Mouse (Mus musculus) hindbrain, embryonic 14.5 days (tissue): Measurements from ENCODE around the gene Gm21190. TPM values are rescaled to one million over a fixed set of nuclear protein-coding genes. Genes with fewer than 3 reads are reported as not detected.
"Not testable (repeated sequence)": the region's sequence is repeated elsewhere in the genome, so short reads cannot be mapped to it uniquely, and the experiment has no call there.

Source experiments
- ATAC-seq: fragments of 200-750 bp; cut with Nextera tagmentation; 2 replicates; pipeline ENCODE4 v1.8.0; 2017; ENCODE audit warnings: moderate number of reproducible peaks, mild to moderate bottlenecking, moderate TSS enrichment, moderate library complexity; ENCODE audit not compliant: low FRiP score
- DNase-seq: peaks from one replicate; pipeline ENCODE4 v3.0.0-alpha.2; 2015; ENCODE audit warnings: low spot score
- H3K27ac ChIP-seq: fragments of 300-500 bp; sonication (generic); 2 replicates; pipeline ENCODE4 v1.5.1; 2014; ENCODE audit warnings: mild to moderate bottlenecking, moderate library complexity
- H3K27me3 ChIP-seq: fragments of 300-500 bp; sonication (generic); 2 replicates; pipeline ENCODE4 v1.6.1; 2014; ENCODE audit warnings: mild to moderate bottlenecking, low read length, mixed read lengths; ENCODE audit not compliant: control insufficient read depth, insufficient read depth
- H3K36me3 ChIP-seq: fragments of 300-500 bp; sonication (generic); replicated peaks from 2 replicates; pipeline ENCODE4 v1.6.1; 2014; ENCODE audit not compliant: control insufficient read depth, insufficient read depth
- H3K4me1 ChIP-seq: fragments of 300-500 bp; sonication (generic); replicated peaks from 2 replicates; pipeline ENCODE4 v1.6.1; 2014; ENCODE audit warnings: antibody characterized with exemption, low read length, mixed read lengths; ENCODE audit not compliant: control insufficient read depth, insufficient read depth
- H3K4me2 ChIP-seq: fragments of 300-500 bp; sonication (generic); replicated peaks from 2 replicates; pipeline ENCODE4 v1.6.1; 2014; ENCODE audit warnings: mild to moderate bottlenecking, moderate library complexity
- H3K4me3 ChIP-seq: fragments of 300-500 bp; sonication (generic); replicated peaks from 2 replicates; pipeline ENCODE4 v1.5.1; 2014; ENCODE audit warnings: mild to moderate bottlenecking, low read length
- H3K9ac ChIP-seq: fragments of 300-500 bp; sonication (generic); 2 replicates; pipeline ENCODE4 v1.6.1; 2014
- H3K9me3 ChIP-seq: fragments of 300-500 bp; sonication (generic); 2 replicates; pipeline ENCODE4 v1.6.1; 2016; ENCODE audit warnings: low read length; ENCODE audit not compliant: control insufficient read depth
- WGBS: fragments of 180-500 bp; shearing (Covaris S2); extraction: QIAGEN DNeasy Blood & Tissue Kit; methylation state at CpG from one replicate; pipeline ENCODE4 v1.1.7; 2014; 5-methylcytosine and 5-hydroxymethylcytosine counted together
- polyA plus RNA-seq: library from polyadenylated mRNA; unstranded; fragments of >200 nt; fragmentation: Nextera tagmentation; extraction: Ambion mirVana; gene quantifications from 2 replicates; pipeline ENCODE4 v1.2.1, GENCODE M21; 2014

Gm21190 gene
- polyA plus RNA-seq, result not detected in 2 replicates

GRCm38 (mm10) chr5:15529122-15529521, at the start of gene Gm21190:
Gene Gm21190 (minus strand): TSS chr5:15529222.
- no CpG with 5 or more reads among the region's 1 CpGs for WGBS
- ATAC-seq, H3K4me2 ChIP-seq, H3K4me3 ChIP-seq, H3K36me3 ChIP-seq, DNase-seq, H3K27ac ChIP-seq, H3K27me3 ChIP-seq, H3K9ac ChIP-seq, H3K4me1 ChIP-seq: not testable (repeated sequence)
- peaks cover 25% of the 10 kb centered on the region for H3K9me3 ChIP-seq

GRCm38 (mm10) chr5:15577033-15577432, 48.0 kb upstream of the Gm21190 start, which contains the start of gene Gm21083:
Gene Gm21083 (plus strand): TSS chr5:15577333.
- no CpG with 5 or more reads among the region's 1 CpGs for WGBS
- not testable (repeated sequence) for H3K4me1 ChIP-seq, H3K4me2 ChIP-seq, H3K36me3 ChIP-seq, ATAC-seq, H3K27me3 ChIP-seq, H3K27ac ChIP-seq, H3K9ac ChIP-seq, H3K4me3 ChIP-seq, H3K9me3 ChIP-seq, DNase-seq

- H3K27ac ChIP-seq, H3K4me2 ChIP-seq, DNase-seq, H3K4me1 ChIP-seq, H3K36me3 ChIP-seq, H3K9ac ChIP-seq, H3K4me3 ChIP-seq, H3K27me3 ChIP-seq, ATAC-seq: not testable (repeated sequence)
- H3K9me3 ChIP-seq, result peaks cover 12% of the 10 kb centered on the region
These were observed 44.7 kb upstream of the Gm21190 start for GRCm38 (mm10) chr5:15573735-15574134.

- H3K4me3 ChIP-seq, H3K9ac ChIP-seq, H3K4me2 ChIP-seq, H3K4me1 ChIP-seq, H3K9me3 ChIP-seq, DNase-seq, H3K27ac ChIP-seq, H3K27me3 ChIP-seq, H3K36me3 ChIP-seq: not testable (repeated sequence)
- ATAC-seq, result peak; percentile 64
- WGBS, result 80% methylated on average over 3 of the region's 3 CpGs
These were observed 32.6 kb upstream of the Gm21190 start for GRCm38 (mm10) chr5:15561425-15562264.

GRCm38 (mm10) chr5:15558654-15559053, 29.6 kb upstream of the Gm21190 start:
- not testable (repeated sequence) for H3K27me3 ChIP-seq, H3K36me3 ChIP-seq, ATAC-seq, H3K4me3 ChIP-seq, DNase-seq, H3K9ac ChIP-seq, H3K4me2 ChIP-seq, H3K27ac ChIP-seq, H3K4me1 ChIP-seq
- H3K9me3 ChIP-seq, result peaks cover 18% of the 10 kb centered on the region; the same call in 1 of the 2 replicates
- 78% methylated on average over 1 of the region's 1 CpGs for WGBS

GRCm38 (mm10) chr5:15549606-15550005, 20.6 kb upstream of the Gm21190 start:
- not testable (repeated sequence) for H3K9ac ChIP-seq, H3K4me3 ChIP-seq, H3K27ac ChIP-seq, H3K4me1 ChIP-seq, H3K27me3 ChIP-seq, H3K4me2 ChIP-seq, ATAC-seq, H3K36me3 ChIP-seq
- peaks cover 13% of the 10 kb centered on the region for H3K9me3 ChIP-seq
- WGBS, result 12% methylated on average over 3 of the region's 3 CpGs
- peak; percentile 39 for DNase-seq

- not testable (repeated sequence) for H3K9ac ChIP-seq, H3K4me3 ChIP-seq, H3K27me3 ChIP-seq, H3K36me3 ChIP-seq, H3K4me1 ChIP-seq, H3K4me2 ChIP-seq, ATAC-seq, H3K27ac ChIP-seq, DNase-seq
- 35% methylated on average over 1 of the region's 1 CpGs for WGBS
- H3K9me3 ChIP-seq, result peaks cover 12% of the 10 kb centered on the region
These were observed 20.1 kb upstream of the Gm21190 start for GRCm38 (mm10) chr5:15549134-15549533.

GRCm38 (mm10) chr5:15548642-15549041, 19.6 kb upstream of the Gm21190 start:
- not testable (repeated sequence) for H3K4me3 ChIP-seq, H3K4me2 ChIP-seq, ATAC-seq, H3K36me3 ChIP-seq, H3K4me1 ChIP-seq, H3K27ac ChIP-seq, H3K27me3 ChIP-seq, H3K9ac ChIP-seq, DNase-seq, H3K9me3 ChIP-seq
- 83% methylated on average over 6 of the region's 6 CpGs for WGBS

GRCm38 (mm10) chr5:15522470-15522869, 6.6 kb downstream of the Gm21190 start:
- peaks cover 11% of the 10 kb centered on the region for H3K9me3 ChIP-seq
- not testable (repeated sequence) for H3K36me3 ChIP-seq, DNase-seq, H3K4me3 ChIP-seq, H3K9ac ChIP-seq, H3K4me1 ChIP-seq, H3K27ac ChIP-seq, H3K4me2 ChIP-seq, H3K27me3 ChIP-seq, ATAC-seq
